Mouse (Mus musculus) heart, postnatal 25 days (tissue): ENCODE data around the gene Tnfrsf14. TPM values are rescaled to one million over a fixed set of nuclear protein-coding genes. Genes with fewer than 3 reads are reported as not detected.

Source experiments
- DNase-seq: peaks from one replicate; pipeline ENCODE4 v3.0.0; 2022; ENCODE audit warnings: low spot score
- intact Hi-C: fragments of 180-260 bp; cut with DNase I; formaldehyde crosslinking; loops from one replicate; pipeline ENCODE4 v1.15.1; 2025
- total RNA-seq, 2 experiments: library from RNA; stranded (reverse); gene quantifications; 2 replicates each; pipeline ENCODE4 v1.2.3; 2021

Tnfrsf14 gene
- total RNA-seq, 2 experiments from 2014 or later, result 3.8 to 6.7 TPM

DNA sequence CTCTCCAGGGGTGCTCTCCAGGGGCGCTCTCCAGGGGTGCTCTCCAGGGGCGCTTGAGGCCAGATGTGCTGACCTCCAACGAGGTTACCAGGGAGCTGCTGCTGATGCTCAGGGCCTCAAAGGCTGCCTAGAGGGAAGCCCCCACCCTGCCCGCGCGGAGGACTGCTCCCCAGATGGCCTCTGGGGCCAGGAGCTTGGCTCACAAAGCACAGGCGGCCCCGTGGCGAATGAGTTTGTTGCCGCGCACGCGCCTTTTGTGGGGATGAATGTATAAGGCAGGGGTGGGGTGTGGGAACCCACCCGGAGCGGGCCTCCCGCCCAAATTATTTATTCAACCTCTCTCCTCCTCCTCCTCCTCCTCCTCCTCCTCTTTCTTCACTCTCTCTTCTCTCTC is 21.2 kb upstream of the Tnfrsf14 start:
- DNase-seq, result no peak
- intact Hi-C loops, result no loop called here

GRCm38 (mm10) chr4:154948940-154949588 is 20.7 kb upstream of the Tnfrsf14 start:
- intact Hi-C loops, result no loop called here
- no peak for DNase-seq

GRCm38 (mm10) chr4:154948066-154948939 is 19.9 kb upstream of the Tnfrsf14 start:
- DNase-seq, result no peak
- intact Hi-C loops, result no loop called here

- DNase-seq, result peak; percentile 37
- intact Hi-C loops, result no loop called here
Measured at GRCm38 (mm10) chr4:154946319-154946718, 18.0 kb upstream of the Tnfrsf14 start.

DNA sequence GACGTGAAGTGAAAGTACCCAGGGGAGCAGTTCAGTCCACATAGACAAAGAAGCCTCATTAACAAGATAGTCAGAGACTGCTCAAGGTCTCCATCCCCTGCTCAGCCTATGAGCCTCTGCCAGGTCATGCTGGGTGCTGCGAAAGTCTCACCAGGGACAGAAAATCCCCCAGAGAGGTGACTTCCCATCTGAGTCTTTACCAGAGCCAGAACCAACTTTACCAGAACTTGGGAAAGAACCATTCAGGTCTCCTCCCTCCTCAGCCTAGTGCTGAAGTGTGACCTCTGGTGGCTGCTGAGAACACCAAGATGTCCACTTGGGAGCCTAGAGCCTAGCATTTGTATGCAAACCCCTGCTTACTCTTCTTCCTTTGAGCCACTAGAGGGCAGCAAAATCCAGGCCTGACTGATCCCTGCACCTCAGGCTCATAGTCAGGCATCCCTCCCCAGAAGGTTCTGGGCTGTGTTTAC is 15.8 kb upstream of the Tnfrsf14 start:
- peak; percentile 60 for DNase-seq
- intact Hi-C loops, result loop anchor here (1.0 to 2.0 kb wide), 4 partner anchors 19 to 122 kb away; no protein-coding TSS in a partner anchor

DNA sequence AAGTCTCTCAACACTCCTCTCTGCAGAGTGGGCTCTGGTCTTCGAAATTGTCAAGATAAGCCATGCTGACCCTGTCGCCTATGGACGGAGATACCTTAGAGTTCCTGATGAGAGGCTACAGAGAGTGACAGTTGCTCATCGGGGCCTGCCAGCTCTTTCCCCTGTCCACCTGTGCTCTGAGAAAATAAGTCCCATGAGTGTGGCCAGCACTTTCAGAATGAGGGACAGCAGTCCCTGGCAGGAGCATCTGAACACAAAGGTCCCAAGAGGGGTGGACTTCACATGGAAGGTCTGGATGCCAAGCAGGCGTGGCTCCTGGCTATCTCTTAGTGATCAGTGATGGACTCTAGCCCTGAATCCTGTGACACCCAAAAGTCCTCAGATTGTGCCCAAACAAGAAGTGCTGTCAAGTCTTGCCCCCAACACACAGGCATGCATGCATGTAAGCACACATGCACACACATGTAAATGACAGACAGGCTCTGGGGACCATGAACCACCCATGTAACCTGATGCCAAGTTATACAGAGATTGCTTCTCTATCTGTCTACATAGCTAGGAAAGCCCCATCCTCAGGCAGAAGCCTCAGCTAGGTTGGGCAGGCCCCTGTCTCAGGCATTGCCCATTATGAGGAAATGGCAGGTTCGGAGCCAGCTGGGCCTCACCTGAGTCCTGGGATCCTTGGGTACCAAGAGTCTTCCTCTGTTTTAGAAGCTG is 15.1 kb upstream of the Tnfrsf14 start:
- intact Hi-C loops, result loop anchor here (1.0 to 2.0 kb wide), 4 partner anchors 19 to 123 kb away; no protein-coding TSS in a partner anchor
- DNase-seq, result no peak

DNA sequence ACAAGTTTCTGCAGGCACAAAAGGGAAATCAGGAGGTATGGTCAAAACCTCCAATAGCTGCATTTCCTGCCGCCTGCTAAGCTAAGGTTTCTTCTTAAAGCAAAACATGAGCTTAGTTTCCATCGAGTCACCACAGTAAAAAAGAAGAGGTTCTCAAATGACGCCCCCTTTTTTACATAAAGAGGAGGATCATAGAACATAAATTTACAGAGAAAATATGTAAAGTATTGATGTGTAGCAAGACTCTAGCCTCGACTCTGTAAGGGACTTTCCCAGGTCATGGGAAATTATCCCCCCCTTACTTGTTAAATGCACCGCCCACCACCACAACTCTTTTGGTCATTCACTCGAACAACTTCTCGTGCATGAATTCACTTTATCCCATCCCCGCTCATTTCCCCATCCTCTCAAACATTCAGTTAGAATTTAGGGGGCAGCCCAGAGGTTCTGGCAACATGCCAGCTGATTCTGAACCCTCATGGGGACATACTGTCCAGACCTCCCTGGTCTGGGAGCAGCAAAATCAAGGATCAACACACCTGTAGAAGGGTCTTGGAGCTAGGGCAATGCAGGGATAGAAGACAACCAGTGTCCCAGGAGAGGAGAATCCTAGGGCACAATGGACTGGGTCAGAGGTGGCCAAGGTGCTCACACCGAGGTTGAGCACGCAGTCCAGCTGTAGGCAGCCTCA is 14.4 kb upstream of the Tnfrsf14 start:
- no peak for DNase-seq
- intact Hi-C loops, result no loop called here

DNA sequence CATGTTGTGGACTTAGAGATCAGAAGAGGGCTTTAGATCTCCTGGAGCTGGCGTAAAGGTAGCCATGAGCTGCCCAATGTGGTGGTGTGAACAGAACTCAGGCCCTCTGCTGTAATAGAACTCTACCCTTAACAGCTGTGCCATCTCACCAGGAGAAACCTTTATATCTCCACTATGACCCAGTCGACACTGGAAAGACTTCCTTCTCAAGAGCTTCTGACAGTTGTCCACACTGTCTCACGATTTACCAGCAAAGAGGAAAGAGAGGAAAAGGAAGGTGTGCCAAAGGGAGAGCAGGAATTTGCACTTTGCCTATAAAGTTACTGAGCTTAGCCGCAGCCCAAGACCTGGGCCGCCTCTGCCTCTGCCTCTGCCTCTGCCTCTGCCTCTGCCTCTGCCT is 13.5 kb upstream of the Tnfrsf14 start:
- intact Hi-C loops, result no loop called here
- no peak for DNase-seq

GRCm38 (mm10) chr4:154940156-154940555 is 11.8 kb upstream of the Tnfrsf14 start:
- intact Hi-C loops, result no loop called here

GRCm38 (mm10) chr4:154937746-154938145 is 9.4 kb upstream of the Tnfrsf14 start:
- no peak for DNase-seq
- intact Hi-C loops, result no loop called here

More at GRCm38 (mm10) chr4:154940156-154940555, 11.8 kb upstream of the Tnfrsf14 start:
- DNase-seq, result no peak

- no peak for DNase-seq
- intact Hi-C loops, result no loop called here
Measured at GRCm38 (mm10) chr4:154936542-154937255, 8.3 kb upstream of the Tnfrsf14 start.

- intact Hi-C loops, result no loop called here
- no peak for DNase-seq
Measured at GRCm38 (mm10) chr4:154935788-154936187, 7.4 kb upstream of the Tnfrsf14 start.

DNA sequence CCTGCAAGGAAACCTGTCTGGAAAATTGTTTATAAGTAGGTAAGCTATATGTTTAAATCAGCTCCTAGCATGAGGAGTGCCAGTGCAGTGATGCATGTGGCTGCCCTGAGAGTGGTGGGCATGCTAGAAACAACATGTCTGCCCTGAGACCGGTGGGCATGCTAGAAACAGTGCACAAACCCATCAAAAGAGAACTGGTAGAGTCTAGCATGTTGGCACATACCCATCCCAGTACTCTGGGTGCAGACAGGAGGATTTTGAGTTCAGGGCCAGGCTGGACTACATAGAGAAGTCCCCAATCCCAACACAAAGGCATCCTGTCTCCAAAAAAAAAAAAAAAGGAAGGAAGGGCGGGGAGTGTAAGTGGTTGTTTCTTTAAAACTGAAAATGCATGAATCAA is 6.4 kb upstream of the Tnfrsf14 start:
- intact Hi-C loops, result no loop called here
- no peak for DNase-seq

GRCm38 (mm10) chr4:154933306-154933907 is 5.0 kb upstream of the Tnfrsf14 start:
- intact Hi-C loops, result no loop called here
- no peak for DNase-seq

- intact Hi-C loops, result no loop called here
- DNase-seq, result peak; percentile 35
Measured at GRCm38 (mm10) chr4:154929088-154929660, 811 bp upstream of the Tnfrsf14 start.

DNA sequence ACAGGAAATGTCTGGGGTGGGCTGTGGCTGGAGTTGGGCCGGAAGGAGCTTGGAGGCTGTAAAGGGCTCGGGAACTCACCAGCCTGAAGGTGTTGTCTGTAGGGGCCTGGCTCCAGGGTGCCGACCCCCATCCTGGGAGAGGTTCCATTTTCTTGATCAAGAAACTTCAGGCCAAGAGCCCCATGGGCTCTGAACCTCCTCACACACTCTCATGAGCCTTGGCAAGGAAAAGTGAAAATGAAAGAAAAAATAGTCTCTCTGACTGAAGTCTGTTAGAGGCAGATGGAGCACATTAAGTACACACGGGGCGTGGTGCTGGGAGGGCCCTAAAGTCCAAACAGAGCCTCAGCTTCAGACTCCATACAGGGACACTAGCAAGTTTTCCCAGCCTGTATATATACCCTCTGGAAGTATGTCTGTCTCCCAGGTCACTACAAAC is 445 bp downstream of the Tnfrsf14 start:
- DNase-seq, result peak; percentile 33
- intact Hi-C loops, result no loop called here

- DNase-seq, result no peak
Measured at GRCm38 (mm10) chr4:154926969-154927898, 1.1 kb downstream of the Tnfrsf14 start.

More at GRCm38 (mm10) chr4:154926969-154927898, 1.1 kb downstream of the Tnfrsf14 start:
- intact Hi-C loops, result no loop called here
